Mouse (Mus musculus) erythroid progenitor cell, adult 5-6 weeks (primary cell): ENCODE data around the gene Tex19.1. TPM values are rescaled to one million over a fixed set of nuclear protein-coding genes. Genes with fewer than 3 reads are reported as not detected.

Experiments used
- ATAC-seq: replicated peaks from 2 replicates; pipeline ENCODE4 v1.8.0; 2016; ENCODE audit warnings: moderate number of reproducible peaks, mild to moderate bottlenecking, moderate TSS enrichment, inconsistent platforms; ENCODE audit not compliant: poor library complexity, low FRiP score, severe bottlenecking
- total RNA-seq, 2 experiments: library from RNA; stranded (forward) in 1 of 2; stranded (reverse) in 1 of 2; fragments of 150-400 nt in 1 of 2; fragments of 186-747, 209-891 nt in 1 of 2; gene quantifications; 2 replicates each; pipeline versions ENCODE4 v1.2.3 to v1.2.4; 2015 to 2017; ENCODE audit warnings: low replicate concordance in 2 of 2

The Tex19.1 gene
- total RNA-seq, 2 experiments from 2014 or later = not detected

DNA sequence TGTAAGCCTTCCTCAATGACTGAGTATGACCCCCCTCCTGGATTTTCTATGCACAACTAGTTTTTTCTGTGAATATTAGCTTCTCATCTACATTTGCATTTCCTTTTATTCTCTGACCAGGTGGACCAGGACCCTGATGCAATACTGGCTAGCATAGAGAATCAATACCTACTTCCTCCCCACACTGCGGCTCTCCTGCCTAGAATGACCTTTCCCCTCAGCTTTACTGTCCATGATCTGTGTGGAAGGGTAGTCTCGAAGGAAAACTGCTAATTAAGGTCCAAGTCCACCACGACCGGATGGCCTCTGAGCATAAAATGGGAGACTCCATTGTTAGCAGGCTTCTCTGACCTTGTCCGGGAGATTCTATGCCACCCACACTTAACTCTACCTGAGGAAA is 8.3 kb upstream of the Tex19.1 start:
- ATAC-seq = no peak

DNA sequence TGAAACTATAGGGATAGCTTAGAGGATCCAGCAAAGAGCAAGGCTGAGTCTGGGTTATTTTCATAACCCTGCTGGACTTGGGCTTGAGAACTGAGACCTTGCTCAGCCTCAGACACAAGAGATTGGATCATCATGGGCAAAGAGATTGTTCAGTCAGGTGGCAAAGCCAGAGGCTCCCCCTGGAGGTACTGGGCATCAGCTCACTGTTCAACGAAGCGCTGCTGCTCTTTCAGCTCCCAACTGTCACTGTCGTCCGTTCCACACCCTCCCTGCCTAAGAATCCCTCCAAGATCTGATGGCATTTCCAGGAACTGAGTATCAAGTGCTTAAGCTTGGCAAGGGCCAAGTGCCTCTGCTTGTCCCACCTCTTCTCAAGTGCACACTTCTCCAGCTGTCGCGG is 7.2 kb upstream of the Tex19.1 start:
- ATAC-seq = no peak

DNA sequence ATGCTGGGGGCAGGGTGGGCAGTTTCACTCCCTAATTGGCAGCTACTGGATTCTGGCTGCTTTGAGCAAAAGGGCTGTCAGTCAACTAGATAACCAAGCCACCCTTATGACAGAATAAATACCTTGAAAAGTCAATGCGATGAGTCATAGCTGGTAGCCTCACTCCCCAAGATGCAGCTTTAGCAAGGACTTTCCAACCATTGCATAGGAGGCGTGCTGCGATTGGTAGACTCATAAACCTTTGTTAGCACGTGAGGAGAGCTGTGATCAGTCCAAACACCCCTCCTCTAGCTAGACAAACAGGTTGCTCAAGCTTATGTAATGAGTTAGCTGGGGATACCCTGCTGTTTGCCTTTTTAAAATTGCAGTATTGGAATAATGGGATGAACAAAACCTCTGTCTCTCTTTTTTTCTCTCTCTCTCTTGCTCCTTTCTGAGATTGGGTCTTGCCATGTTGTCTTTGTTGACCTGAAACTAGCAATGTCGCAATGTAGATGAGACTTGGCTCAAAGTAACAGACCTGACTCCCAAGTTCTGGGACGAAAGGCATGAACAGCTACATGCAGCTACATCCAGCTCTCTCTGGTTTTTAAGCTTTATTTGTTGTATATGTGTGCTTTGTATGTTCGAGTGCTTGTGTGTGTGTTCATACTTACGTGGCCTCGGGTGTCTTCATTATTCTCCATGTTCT is 2.5 kb upstream of the Tex19.1 start:
- no peak for ATAC-seq

DNA sequence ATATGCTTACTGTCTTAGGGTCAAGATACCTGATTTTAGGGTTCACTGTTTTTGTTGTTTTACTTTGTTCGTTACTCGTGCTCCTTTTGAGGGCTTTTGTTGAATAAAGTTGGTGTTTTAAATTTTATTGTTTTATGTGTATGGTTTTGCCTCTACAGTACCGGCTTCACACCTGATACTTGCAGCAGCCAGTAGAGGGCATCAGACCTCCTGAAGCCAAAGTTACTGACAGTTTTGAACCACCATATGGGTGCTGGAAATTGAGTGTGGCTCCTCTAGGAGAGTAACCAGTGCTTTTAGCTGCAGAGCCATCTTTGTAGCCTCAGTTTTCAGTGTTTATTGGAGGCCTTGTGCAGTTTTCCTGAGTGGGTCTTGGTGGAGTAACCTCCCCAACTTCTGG is 2.2 kb downstream of the Tex19.1 start:
- no peak for ATAC-seq

DNA sequence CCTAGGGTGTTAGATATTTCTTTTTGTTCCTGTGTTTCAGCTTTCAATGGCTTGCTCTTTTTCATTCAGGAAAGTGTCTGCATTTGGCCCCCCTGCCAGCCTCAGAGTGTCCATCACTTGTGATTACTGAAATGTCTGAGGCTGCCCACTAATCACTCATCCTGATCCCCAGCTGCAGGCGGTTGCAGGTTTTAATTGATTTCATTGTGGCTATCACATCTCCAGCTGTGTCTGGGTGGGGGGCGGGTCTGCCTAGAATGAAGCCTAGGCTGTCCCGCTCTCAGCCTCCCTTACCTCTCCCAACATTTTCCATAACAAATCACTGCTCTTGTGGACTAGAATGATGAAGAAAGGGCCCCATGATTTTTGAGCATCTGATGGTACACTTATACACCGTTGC is 8.3 kb downstream of the Tex19.1 start:
- ATAC-seq = no peak

DNA sequence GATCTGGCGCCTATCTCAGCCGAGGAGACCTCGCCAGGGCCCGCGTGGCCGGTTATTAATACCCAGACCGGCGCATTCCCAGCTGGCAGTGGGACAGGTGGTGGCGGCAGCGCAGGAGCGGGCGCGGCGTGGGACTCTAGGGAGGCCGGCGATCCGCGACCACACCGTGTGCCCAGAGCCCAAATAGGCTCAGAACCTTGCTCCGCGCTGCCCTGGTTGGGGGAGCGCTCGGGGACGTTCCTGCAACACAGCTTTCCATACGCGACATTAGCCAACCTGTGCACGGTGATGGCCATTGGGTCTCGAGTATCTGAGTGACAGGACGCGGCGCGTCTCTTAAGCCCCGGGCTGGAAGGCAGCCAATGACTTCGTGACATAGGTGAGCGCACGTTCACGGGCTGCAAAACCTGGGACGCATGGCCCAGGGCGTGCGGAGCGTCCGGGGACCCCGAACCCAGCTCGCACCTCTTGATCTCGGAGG is 10.5 kb downstream of the Tex19.1 start:
- no peak for ATAC-seq

DNA sequence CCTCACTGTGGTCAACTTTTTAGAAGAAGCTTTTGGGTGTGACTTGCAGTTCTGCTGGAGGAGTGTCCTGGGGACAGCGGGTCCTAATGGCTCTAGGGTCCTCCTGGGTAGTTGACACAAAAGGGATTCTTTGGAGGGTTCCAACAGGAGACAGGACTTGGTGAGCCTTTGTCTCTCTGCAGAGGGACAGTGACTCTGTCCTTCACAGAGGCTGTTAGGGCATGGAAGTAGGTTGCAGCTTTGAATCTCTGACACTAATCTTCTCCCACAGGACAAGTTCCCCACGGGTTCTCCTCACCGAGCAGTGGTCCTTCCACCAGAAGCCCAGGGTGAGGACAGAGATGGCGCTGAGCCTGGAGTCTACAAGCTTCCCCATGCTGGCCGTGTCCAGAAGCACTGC is 14.0 kb downstream of the Tex19.1 start, which contains the start of gene Uts2r:
Gene Uts2r (plus strand): TSS at position 301 of the 400 bp plus-strand sequence.
- ATAC-seq = no peak

DNA sequence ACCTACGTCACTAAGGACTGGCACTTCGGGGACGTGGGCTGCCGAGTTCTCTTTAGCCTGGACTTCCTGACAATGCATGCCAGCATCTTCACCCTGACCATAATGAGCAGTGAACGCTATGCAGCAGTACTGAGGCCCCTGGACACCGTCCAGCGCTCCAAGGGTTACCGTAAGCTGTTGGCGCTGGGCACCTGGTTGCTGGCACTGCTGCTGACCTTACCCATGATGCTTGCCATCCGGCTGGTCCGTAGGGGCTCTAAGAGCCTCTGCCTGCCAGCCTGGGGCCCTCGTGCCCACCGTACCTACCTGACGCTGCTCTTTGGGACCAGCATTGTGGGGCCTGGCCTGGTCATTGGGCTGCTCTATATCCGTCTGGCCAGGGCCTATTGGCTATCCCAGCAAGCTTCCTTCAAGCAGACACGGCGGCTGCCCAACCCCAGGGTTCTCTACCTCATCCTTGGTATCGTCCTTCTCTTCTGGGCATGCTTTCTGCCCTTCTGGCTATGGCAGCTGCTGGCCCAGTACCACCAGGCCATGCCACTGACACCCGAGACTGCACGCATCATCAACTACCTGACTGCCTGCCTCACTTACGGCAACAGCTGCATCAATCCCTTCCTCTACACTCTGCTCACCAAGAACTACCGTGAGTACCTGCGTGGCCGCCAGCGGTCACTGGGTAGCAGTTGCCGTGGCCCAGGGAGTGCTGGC is 14.8 kb downstream of the Tex19.1 start:
- no peak for ATAC-seq

DNA sequence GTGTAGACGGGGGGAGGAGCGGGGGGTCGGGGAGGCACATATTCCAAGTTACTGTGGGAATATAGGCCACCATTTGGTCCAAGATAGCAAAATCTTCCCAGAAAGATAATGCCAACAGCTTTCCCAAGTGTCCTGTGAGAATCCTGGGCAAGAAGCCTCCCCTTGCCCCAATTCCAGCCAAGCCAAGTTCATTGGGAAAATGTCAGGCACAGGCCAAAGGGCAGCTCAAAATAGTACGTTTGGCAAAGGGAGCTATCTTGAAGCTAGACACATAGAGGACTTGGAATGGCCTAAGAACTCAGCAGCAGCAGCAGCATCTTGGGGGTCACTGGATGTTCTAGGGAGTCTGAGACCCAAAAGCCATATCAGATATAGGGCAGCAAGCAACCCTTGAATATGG is 17.8 kb downstream of the Tex19.1 start:
- ATAC-seq = no peak

DNA sequence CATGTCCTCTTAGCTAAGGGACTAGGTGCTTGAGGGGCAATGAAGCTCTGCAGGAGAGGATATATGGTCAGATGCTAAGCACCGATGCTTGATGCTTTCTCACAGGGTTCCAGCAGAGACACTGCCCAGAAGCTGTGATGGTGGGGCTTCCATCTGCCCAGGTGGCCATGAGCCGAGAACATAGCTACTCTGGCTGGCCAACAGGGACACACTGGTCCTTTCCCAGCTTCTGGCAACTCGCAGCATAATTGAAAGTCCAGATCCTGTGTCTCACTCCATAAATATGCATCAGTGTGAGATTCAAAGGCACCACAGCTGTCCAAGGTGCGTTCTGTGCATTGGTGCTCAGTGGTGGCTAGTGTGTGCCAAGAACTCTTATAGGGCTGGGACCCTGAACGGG is 27.3 kb downstream of the Tex19.1 start:
- ATAC-seq = no peak

DNA sequence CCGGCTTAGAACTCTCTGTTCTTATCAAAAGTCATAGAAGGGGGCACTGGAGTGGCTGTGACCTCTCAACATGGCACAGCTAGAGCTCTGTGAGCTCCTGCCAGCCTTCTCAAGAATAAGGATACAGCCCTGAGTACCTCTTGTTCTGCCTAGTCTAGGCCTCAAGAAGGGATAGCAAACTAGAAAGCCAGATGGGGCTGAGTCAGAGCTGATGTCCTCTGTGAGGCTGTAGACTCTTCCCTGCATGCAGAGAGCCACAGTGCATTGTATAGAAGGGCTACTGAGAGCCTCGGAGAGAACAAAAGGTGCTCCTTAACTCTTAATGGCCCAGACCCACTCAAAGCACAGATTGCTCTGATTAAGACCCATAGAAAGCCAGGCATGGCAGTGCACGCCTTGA is 28.3 kb downstream of the Tex19.1 start:
- ATAC-seq = no peak

DNA sequence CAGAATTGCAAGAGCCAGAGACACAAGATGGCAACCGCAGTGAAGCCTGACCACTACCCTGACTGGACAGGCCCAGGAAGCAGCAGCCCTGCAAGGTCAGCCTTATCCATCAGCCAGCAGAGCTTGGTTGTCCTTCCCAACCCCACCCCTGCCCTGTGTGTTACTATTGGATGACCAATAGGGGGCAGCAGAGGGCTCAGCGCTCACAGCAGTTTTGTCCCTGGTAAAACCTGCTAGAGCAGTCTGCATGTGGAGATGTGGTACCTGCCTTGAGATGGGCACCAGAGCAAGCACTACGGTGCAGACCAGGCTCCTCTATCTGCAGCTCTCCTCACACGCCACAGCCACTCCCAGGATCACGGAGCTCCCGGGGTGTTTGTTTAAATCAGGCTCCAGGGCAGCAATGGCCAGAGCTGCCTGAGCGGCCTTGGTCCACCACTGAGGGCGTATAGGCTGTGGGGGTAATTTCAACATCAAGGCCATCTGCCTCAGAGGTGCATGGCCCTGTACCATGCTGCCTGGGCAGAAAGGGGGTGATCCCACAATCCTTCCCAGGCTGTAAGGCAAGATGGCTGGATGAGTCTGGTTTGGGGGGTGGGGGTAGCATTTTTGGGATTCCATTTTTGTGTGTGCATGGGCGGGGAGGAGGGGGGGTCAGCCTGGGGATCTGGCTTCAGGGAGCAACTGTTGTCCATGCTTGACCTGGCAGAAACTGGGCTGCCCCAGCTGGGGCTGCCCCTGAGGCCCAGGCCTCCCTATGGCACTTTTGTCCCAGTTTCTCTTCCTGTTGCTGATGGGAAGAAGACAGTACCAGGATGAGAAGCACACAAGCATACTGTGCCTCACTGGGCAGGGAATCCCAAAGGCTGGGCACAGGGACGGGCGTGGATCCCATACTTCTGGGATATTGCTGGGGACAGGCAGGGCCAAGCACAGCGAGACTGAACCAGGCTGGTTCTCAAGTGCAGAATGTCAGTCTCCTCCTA is 30.6 kb downstream of the Tex19.1 start:
- peak; percentile 69 for ATAC-seq

DNA sequence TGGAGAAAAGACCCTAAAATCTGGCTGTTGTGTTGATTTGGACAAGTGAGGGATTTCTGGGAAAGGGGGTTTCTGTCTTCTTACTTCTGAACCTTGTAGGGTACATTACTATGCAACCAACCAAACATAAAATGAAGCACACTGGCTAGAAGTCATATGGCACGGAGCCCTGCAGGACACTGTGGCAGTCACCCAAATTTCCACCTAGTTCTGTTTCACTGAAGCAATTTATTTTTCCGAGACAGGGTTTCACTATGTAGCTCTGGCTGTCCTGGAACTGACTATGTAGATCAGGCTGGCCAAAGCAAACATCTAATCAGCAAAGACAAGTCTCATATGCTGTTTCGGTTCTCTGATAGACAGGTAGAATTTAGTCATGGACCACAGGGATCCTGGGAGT is 43.7 kb downstream of the Tex19.1 start:
- no peak for ATAC-seq

DNA sequence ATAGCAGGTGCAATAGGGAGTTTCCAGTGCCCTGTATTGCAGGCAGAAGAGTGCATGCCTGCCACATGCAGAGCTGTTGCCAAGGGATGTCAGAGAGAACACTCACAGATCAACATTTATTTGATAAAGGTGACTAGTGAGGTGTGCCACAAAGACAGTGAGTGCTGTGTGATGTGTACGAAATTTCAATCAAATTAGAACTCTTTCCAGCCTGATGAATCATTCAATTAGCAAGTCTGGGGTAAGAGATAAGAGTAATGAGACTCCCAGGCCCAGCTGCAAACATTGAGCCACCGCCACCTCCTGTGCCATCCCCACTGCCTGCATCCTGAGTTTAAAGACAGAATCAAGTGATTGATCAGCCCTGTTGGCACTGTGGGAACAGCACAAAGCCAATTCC is 46.8 kb downstream of the Tex19.1 start:
- no peak for ATAC-seq

DNA sequence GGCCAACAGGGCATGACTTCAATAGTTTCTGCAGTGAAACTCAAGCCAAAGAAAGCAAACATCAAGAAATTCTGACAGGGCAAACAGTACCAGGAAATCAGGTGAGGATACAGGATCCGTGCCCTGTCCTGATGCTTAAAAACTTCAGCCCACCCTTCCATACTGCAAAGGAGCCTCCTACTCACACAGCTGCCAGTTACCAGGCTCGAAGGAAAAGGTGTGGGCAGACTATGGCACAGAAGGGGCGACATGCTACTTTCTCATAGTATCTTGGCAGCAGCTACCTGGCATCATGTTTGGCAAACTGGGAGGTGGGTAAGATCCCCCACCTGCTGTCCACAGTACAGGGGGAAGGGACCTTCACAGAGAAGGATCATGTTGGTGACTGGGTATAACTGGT is 47.5 kb downstream of the Tex19.1 start:
- no peak for ATAC-seq

Other genes starting within 250 kb of the Tex19.1 start
- gene Ccdc57, start 213.3 kb upstream of the Tex19.1 start, total RNA-seq (2015; ENCODE audit: low replicate concordance) = 6.7 and 11.2 TPM in 2 replicates
- 12.1 and 13.5 TPM in 2 replicates for gene Ccdc57, start 213.3 kb upstream of the Tex19.1 start, total RNA-seq (2017; ENCODE audit: low replicate concordance)
- 4.7 and 5.4 TPM in 2 replicates for gene Slc16a3, start 197.7 kb upstream of the Tex19.1 start, total RNA-seq (2015; ENCODE audit: low replicate concordance)
- 0.98 and 3.3 TPM in 2 replicates for gene Slc16a3, start 197.7 kb upstream of the Tex19.1 start, total RNA-seq (2017; ENCODE audit: low replicate concordance)
- gene Csnk1d, start 154.8 kb upstream of the Tex19.1 start, total RNA-seq (2015; ENCODE audit: low replicate concordance) = 7.6 and 27.7 TPM in 2 replicates
- 17.3 and 26.2 TPM in 2 replicates for gene Csnk1d, start 154.8 kb upstream of the Tex19.1 start, total RNA-seq (2017; ENCODE audit: low replicate concordance)
- 4.0 and 13.0 TPM in 2 replicates for gene Cd7, start 106.7 kb upstream of the Tex19.1 start, total RNA-seq (2015; ENCODE audit: low replicate concordance)
- gene Cd7, start 106.7 kb upstream of the Tex19.1 start, total RNA-seq (2017; ENCODE audit: low replicate concordance) = 1.2 TPM in 1 of 2 replicates, not detected in the other
- not detected in 2 replicates for gene Sectm1b, start 82.6 kb upstream of the Tex19.1 start, total RNA-seq (2015; ENCODE audit: low replicate concordance)
- not detected in 2 replicates for gene Sectm1b, start 82.6 kb upstream of the Tex19.1 start, total RNA-seq (2017; ENCODE audit: low replicate concordance)
- not detected in 2 replicates for gene Sectm1a, start 64.9 kb upstream of the Tex19.1 start, total RNA-seq (2015; ENCODE audit: low replicate concordance)
- gene Sectm1a, start 64.9 kb upstream of the Tex19.1 start, total RNA-seq (2017; ENCODE audit: low replicate concordance) = not detected in 2 replicates
- gene Tex19.2, start 27.5 kb upstream of the Tex19.1 start, total RNA-seq (2015; ENCODE audit: low replicate concordance) = not detected in 2 replicates
- gene Tex19.2, start 27.5 kb upstream of the Tex19.1 start, total RNA-seq (2017; ENCODE audit: low replicate concordance) = not detected in 2 replicates
- gene Uts2r, start 14.1 kb downstream of the Tex19.1 start, total RNA-seq (2015; ENCODE audit: low replicate concordance) = not detected in 2 replicates
- gene Uts2r, start 14.1 kb downstream of the Tex19.1 start, total RNA-seq (2017; ENCODE audit: low replicate concordance) = not detected in 2 replicates
- 0.42 and 0.72 TPM in 2 replicates for gene Hexdc, start 58.3 kb downstream of the Tex19.1 start, total RNA-seq (2015; ENCODE audit: low replicate concordance)
- gene Hexdc, start 58.3 kb downstream of the Tex19.1 start, total RNA-seq (2017; ENCODE audit: low replicate concordance) = 4.7 and 5.8 TPM in 2 replicates
- gene Ogfod3, start 58.6 kb downstream of the Tex19.1 start, total RNA-seq (2015; ENCODE audit: low replicate concordance) = 4.3 and 8.4 TPM in 2 replicates
- gene Ogfod3, start 58.6 kb downstream of the Tex19.1 start, total RNA-seq (2017; ENCODE audit: low replicate concordance) = 1.9 and 2.1 TPM in 2 replicates
- gene Cybc1, start 83.2 kb downstream of the Tex19.1 start, total RNA-seq (2015; ENCODE audit: low replicate concordance) = 24.3 and 34.6 TPM in 2 replicates
- gene Cybc1, start 83.2 kb downstream of the Tex19.1 start, total RNA-seq (2017; ENCODE audit: low replicate concordance) = 27.3 and 47.9 TPM in 2 replicates
- 109 and 126 TPM in 2 replicates for gene Narf, start 91.1 kb downstream of the Tex19.1 start, total RNA-seq (2015; ENCODE audit: low replicate concordance)
- 181 and 186 TPM in 2 replicates for gene Narf, start 91.1 kb downstream of the Tex19.1 start, total RNA-seq (2017; ENCODE audit: low replicate concordance)
- gene Foxk2, start 113.8 kb downstream of the Tex19.1 start, total RNA-seq (2015; ENCODE audit: low replicate concordance) = 16.6 and 18.4 TPM in 2 replicates
- gene Foxk2, start 113.8 kb downstream of the Tex19.1 start, total RNA-seq (2017; ENCODE audit: low replicate concordance) = 15.8 and 32.2 TPM in 2 replicates
- gene Wdr45b, start 208.3 kb downstream of the Tex19.1 start, total RNA-seq (2015; ENCODE audit: low replicate concordance) = 25.2 and 30.6 TPM in 2 replicates
- gene Wdr45b, start 208.3 kb downstream of the Tex19.1 start, total RNA-seq (2017; ENCODE audit: low replicate concordance) = 26.9 and 33.6 TPM in 2 replicates
- not detected in 2 replicates for gene Rab40b, start 242.1 kb downstream of the Tex19.1 start, total RNA-seq (2015; ENCODE audit: low replicate concordance)
- 0.90 TPM in 1 of 2 replicates, not detected in the other for gene Rab40b, start 242.1 kb downstream of the Tex19.1 start, total RNA-seq (2017; ENCODE audit: low replicate concordance)